Mouse (Mus musculus) effector memory CD4-positive, alpha-beta T cell, adult 5 months (primary cell): ENCODE results near the gene Sfmbt2. TPM values are rescaled to one million over a fixed set of nuclear protein-coding genes. Genes with fewer than 3 reads are reported as not detected.

Source experiments
- polyA plus RNA-seq: library from polyadenylated mRNA; unstranded; fragments of 100-300 nt; shearing (Covaris generic); gene quantifications from one replicate; pipeline ENCODE4 v1.2.1, GENCODE M21; 2017

The Sfmbt2 gene
- 3.3 TPM for polyA plus RNA-seq

DNA sequence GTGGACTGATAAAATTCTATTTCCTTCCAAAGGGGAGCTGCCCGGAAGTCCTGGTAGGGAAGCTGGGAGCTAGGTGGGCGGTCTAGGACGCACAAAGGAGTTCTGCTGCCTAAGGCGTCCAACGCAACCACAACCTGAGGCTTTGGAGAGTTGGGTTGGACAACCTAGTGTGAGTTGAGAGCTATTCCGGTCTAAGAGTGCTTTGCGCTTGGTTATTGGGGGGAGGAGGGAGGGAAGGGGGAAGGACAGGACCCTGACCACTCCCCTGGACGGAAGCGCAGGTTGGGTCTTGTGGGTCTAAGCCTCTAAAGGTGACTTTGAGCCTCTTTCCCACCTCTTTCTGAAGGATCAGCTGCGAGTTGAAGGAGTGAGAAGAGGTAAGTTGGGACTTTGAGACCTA is at the start of gene Sfmbt2:
Sfmbt2 (plus strand) TSS at position 335 of the 400 bp plus-strand sequence.

Other genes starting within 250 kb of the Sfmbt2 start
- gene Itih2, start 239.1 kb upstream of the Sfmbt2 start, polyA plus RNA-seq: not detected
- gene Itih5, start 216.9 kb upstream of the Sfmbt2 start, polyA plus RNA-seq: 0.87 TPM